Mouse (Mus musculus) erythroblast, embryonic 14.5 days (primary cell): ENCODE results near the gene Trub1.

ENCODE experiments used
- GATA1 ChIP-seq: IDR thresholded peaks from 2 replicates; pipeline ENCODE4 v1.6.1; 2012; ENCODE audit warnings: low read length, inconsistent platforms, mixed read lengths
- TAL1 ChIP-seq: IDR thresholded peaks from 3 replicates; pipeline ENCODE4 v1.6.1; 2012; ENCODE audit warnings: low read length, inconsistent platforms, mixed read lengths

GRCm38 (mm10) chr19:57481743-57482259 is 29.1 kb downstream of the Trub1 start:
- TF ChIP-seq TAL1, result no peak
- no peak for TF ChIP-seq GATA1
